Mouse (Mus musculus) hematopoietic multipotent progenitor cell, adult 10-12 weeks (in vitro differentiated cells): Measurements from ENCODE around the gene Krtap9-3. TPM values are rescaled to one million over a fixed set of nuclear protein-coding genes. Genes with fewer than 3 reads are reported as not detected.

ENCODE experiments used
- polyA plus RNA-seq: library from polyadenylated mRNA; stranded (reverse); fragments of >175 nt; gene quantifications from 2 replicates; pipeline ENCODE4 v1.2.3, GENCODE M21; 2012; ENCODE audit warnings: low replicate concordance

Gene Krtap9-3
- not detected in 2 replicates for polyA plus RNA-seq

GRCm38 (mm10) chr11:99597742-99598141 is at the start of gene Krtap9-3:
TSS of gene Krtap9-3 (minus strand) at chr11:99598105.

GRCm38 (mm10) chr11:99643635-99644139 is 45.8 kb upstream of the Krtap9-3 start, which contains the start of gene Krtap4-7:
TSS of gene Krtap4-7 (minus strand) at chr11:99644089.

DNA sequence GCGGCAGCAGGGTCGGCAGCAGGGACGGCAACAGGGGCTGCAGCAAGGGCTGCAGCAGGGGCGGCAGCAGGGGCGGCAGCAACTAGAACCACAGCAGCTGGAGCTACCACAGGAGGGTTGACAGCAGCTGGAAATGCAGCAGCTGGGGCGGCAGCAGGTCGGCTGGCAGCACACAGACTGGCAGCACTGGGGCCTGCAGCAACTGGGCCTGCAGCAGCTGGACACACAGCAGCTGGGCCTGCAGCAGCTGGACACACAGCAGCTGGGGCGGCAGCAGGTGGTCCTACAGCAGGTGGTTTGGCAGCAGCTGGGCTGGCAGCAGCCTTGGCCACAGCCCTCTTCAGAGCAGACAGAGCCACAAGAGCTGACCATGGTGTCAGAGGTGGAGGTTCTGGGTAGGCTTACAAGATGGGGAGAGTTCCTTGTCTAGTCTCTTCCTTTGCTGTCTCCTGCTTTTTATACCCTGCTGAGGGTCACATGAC is 36.8 kb upstream of the Krtap9-3 start, which contains the start of gene Krtap4-2:
TSS of gene Krtap4-2 (minus strand) at position 432 of the 482 bp plus-strand sequence.

DNA sequence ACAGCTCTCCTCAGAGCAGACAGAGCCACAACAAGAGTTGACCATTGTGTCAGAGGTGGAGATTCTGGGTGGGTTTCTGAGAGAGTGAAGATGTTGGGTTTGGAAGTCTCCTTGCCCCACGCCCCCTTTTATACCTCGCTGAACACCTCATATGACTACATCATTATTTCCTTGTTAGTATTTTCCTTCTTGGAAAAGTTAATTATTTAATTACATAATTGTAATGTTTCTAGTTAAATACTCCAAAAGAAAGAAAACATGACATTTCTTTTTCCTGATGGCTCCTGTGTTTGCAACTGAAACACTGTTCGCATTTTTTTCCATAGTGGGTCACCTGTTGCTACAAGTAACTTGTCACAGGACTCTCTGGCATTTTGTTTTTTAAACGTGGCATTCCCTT is 30.2 kb upstream of the Krtap9-3 start, which contains the start of gene Krtap4-1:
TSS of gene Krtap4-1 (minus strand) at position 101 of the 400 bp plus-strand sequence.

DNA sequence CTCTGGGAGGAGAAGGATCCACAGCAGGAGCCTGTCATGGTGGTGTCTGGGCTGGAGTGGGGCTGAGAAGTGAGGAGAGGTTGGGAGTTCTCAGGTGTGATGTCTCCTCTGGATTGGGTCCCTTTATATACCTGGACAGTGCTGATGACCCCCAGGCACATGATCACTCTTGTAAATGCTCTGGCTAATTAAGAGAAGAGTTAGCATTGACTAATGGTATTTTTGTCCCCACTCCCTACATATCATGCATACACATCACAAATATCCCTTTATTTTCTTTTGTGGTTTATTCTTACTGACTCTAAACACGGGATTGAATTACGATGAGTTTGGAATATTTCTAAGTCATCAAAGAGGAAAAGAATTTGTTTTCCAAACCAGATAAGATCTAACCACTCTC is 22.4 kb upstream of the Krtap9-3 start, which contains the start of gene Gm11562:
TSS of gene Gm11562 (minus strand) at position 101 of the 400 bp plus-strand sequence.

GRCm38 (mm10) chr11:99614796-99615363 is 17.0 kb upstream of the Krtap9-3 start, which contains the start of gene Krtap2-4:
TSS of gene Krtap2-4 (minus strand) at chr11:99614846.

DNA sequence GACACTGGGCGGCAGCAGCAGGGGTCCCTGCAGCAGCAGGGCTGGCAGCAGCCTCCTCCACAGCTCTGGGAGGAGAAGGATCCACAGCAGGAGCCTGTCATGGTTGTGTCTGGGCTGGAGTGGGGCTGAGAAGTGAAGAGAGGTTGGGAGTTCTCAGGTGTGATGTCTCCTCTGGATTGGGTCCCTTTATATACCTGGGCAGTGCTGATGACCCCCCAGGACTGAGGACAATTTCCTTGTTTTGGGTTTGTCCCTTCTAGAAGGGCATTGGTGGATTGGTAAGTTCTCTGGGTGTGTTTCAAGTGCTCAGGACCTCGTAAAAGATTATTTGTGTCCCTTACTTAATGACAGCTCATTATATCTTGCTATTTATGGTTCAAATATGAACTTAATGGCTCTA is 12.2 kb upstream of the Krtap9-3 start, which contains the start of gene Gm11937:
TSS of gene Gm11937 (minus strand) at position 101 of the 400 bp plus-strand sequence.

DNA sequence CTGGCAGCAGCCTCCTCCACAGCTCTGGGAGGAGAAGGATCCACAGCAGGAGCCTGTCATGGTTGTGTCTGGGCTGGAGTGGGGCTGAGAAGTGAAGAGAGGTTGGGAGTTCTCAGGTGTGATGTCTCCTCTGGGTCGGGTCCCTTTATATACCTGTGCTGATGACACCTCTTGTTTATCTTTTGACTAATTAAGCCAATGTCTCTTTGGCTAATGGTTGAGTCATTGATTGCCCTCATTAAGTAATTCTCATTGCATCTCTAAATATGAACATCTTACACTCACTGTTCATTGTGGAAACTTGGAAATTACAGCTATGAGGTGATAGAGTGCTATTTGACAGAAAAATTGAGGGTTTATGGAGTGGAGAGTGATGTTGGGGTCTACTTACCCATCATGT is 5.3 kb upstream of the Krtap9-3 start, which contains the start of gene Gm11938:
TSS of gene Gm11938 (minus strand) at position 101 of the 400 bp plus-strand sequence.

DNA sequence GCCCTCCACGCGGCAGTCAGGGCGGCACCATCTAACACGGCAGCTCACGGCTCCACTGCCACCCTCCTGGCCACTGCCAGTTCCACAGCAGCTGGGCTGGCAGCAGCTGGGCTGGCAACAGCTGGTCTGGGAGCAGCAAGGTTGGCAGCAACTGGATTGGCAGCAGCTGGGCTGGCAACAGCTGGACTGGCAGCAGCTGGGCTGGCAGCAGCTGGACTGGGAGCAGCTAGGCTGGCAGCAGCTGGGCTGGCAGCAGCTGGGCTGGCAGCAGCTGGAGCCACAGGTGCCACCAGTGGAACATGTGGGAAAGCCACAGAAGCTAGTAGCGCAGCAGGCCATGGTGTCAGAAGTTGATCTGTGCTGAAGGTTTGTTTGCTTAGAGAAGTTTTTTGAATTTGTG is 6.9 kb downstream of the Krtap9-3 start, which contains the start of gene Krtap1-3:
TSS of gene Krtap1-3 (minus strand) at position 359 of the 400 bp plus-strand sequence.

GRCm38 (mm10) chr11:99583245-99583704 is 14.6 kb downstream of the Krtap9-3 start, which contains the start of gene Krtap1-4:
TSS of gene Krtap1-4 (minus strand) at chr11:99583654.

GRCm38 (mm10) chr11:99580636-99581035 is 17.3 kb downstream of the Krtap9-3 start, which contains the start of gene Krtap1-5:
TSS of gene Krtap1-5 (minus strand) at chr11:99581016.

DNA sequence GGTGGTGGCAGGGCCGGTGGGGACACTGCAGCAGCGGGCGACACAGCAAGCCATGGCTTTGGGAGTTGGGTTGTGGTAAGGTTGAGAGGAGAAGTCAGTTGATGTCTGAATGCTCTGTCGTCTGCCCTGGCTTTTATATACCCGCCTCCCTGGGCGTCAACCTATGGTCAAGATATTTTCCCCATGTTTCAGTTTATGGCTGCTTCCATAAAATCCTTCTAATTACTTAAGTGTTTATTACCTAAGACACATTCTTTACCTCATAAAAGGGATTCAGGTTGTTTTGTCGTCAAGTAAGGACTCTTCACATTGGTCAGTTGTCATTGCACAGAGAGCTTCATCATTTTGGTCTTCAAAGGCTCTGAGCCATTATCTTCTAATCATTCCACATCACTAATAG is 31.4 kb downstream of the Krtap9-3 start, which contains the start of gene Krtap3-1:
TSS of gene Krtap3-1 (minus strand) at position 101 of the 400 bp plus-strand sequence.

GRCm38 (mm10) chr11:99559366-99559765 is 38.5 kb downstream of the Krtap9-3 start, which contains the start of gene Gm11939:
TSS of gene Gm11939 (minus strand) at chr11:99559466.

DNA sequence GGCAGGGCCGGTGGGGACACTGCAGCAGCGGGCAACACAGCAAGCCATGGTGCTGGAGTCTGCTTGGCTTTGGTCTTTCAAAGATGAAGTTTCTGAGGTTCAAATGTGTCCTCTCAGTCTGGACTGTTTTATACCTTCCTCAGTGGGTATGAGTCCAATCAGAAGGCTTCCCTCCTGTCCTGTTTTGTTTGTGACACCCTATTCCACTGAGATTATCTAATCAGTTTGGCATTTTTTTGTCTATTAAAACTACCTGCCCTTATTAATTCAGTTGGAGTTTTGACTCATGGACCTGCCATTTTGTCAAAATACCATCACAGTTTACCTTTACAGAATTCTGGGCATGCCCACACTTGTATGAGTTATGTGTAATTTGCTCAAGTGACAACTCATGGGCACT is 41.2 kb downstream of the Krtap9-3 start, which contains the start of gene Krtap3-2:
TSS of gene Krtap3-2 (minus strand) at position 101 of the 400 bp plus-strand sequence.

DNA sequence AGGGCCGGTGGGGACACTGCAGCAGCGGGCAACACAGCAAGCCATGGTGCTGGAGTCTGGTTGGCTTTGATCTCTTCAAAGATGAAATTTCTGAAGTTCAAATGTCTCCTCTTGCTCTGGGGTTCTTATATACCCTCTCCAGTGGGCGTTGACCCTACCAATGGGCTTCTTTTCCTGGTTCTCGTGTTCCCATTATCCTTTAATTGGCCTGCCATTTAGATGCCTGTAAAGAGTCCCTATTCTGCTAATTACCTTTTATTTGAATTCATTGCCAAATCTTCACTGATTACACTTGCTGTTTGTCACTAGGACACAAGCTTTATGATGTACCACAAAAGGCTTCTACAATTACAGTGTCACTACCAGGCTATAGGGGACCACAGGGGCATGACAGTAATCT is 47.1 kb downstream of the Krtap9-3 start, which contains the start of gene Krtap3-3:
TSS of gene Krtap3-3 (minus strand) at position 101 of the 400 bp plus-strand sequence.

Other genes starting within 250 kb of the Krtap9-3 start
- gene Krt27, start 247.0 kb downstream of the Krtap9-3 start, polyA plus RNA-seq: not detected in 2 replicates
- not detected in 2 replicates for gene Krt28, start 223.2 kb downstream of the Krtap9-3 start, polyA plus RNA-seq
- 4.0 and 10.0 TPM in 2 replicates for gene Krt10, start 208.7 kb downstream of the Krtap9-3 start, polyA plus RNA-seq
- gene Krt12, start 175.8 kb downstream of the Krtap9-3 start, polyA plus RNA-seq: not detected in 2 replicates
- not detected in 2 replicates for gene Krt20, start 160.0 kb downstream of the Krtap9-3 start, polyA plus RNA-seq
- not detected in 2 replicates for gene Krt23, start 105.0 kb downstream of the Krtap9-3 start, polyA plus RNA-seq
- not detected in 2 replicates for gene Krt39, start 76.8 kb downstream of the Krtap9-3 start, polyA plus RNA-seq
- not detected in 2 replicates for gene Krt40, start 54.9 kb downstream of the Krtap9-3 start, polyA plus RNA-seq
- gene Krtap3-3, start 47.2 kb downstream of the Krtap9-3 start, polyA plus RNA-seq: not detected in 2 replicates
- gene Krtap3-2, start 41.3 kb downstream of the Krtap9-3 start, polyA plus RNA-seq: not detected in 2 replicates
- not detected in 2 replicates for gene Gm11939, start 38.6 kb downstream of the Krtap9-3 start, polyA plus RNA-seq
- gene Krtap3-1, start 31.5 kb downstream of the Krtap9-3 start, polyA plus RNA-seq: not detected in 2 replicates
- not detected in 2 replicates for gene Krtap1-5, start 17.1 kb downstream of the Krtap9-3 start, polyA plus RNA-seq
- not detected in 2 replicates for gene Krtap1-4, start 14.5 kb downstream of the Krtap9-3 start, polyA plus RNA-seq
- gene Krtap1-3, start 6.8 kb downstream of the Krtap9-3 start, polyA plus RNA-seq: not detected in 2 replicates
- not detected in 2 replicates for gene Gm11938, start 5.2 kb upstream of the Krtap9-3 start, polyA plus RNA-seq
- gene Gm11937, start 12.1 kb upstream of the Krtap9-3 start, polyA plus RNA-seq: not detected in 2 replicates
- gene Krtap2-4, start 16.7 kb upstream of the Krtap9-3 start, polyA plus RNA-seq: not detected in 2 replicates
- gene Gm11562, start 22.3 kb upstream of the Krtap9-3 start, polyA plus RNA-seq: not detected in 2 replicates
- gene Krtap4-1, start 30.1 kb upstream of the Krtap9-3 start, polyA plus RNA-seq: not detected in 2 replicates
- gene Krtap4-2, start 37.0 kb upstream of the Krtap9-3 start, polyA plus RNA-seq: not detected in 2 replicates
- not detected in 2 replicates for gene Krtap4-7, start 46.0 kb upstream of the Krtap9-3 start, polyA plus RNA-seq
- gene Gm11555, start 52.1 kb upstream of the Krtap9-3 start, polyA plus RNA-seq: not detected in 2 replicates
- not detected in 2 replicates for gene Gm11563, start 60.9 kb upstream of the Krtap9-3 start, polyA plus RNA-seq
- gene Krtap4-6, start 67.9 kb upstream of the Krtap9-3 start, polyA plus RNA-seq: not detected in 2 replicates
- gene Gm14190, start 92.6 kb upstream of the Krtap9-3 start, polyA plus RNA-seq: not detected in 2 replicates
- not detected in 2 replicates for gene Gm14180, start 136.2 kb upstream of the Krtap9-3 start, polyA plus RNA-seq
- not detected in 2 replicates for gene Gm11595, start 174.8 kb upstream of the Krtap9-3 start, polyA plus RNA-seq
- not detected in 2 replicates for gene Krtap4-8, start 182.6 kb upstream of the Krtap9-3 start, polyA plus RNA-seq
- gene Krtap4-9, start 187.1 kb upstream of the Krtap9-3 start, polyA plus RNA-seq: not detected in 2 replicates
- not detected in 2 replicates for gene Gm11596, start 195.4 kb upstream of the Krtap9-3 start, polyA plus RNA-seq
- not detected in 2 replicates for gene Gm11569, start 200.8 kb upstream of the Krtap9-3 start, polyA plus RNA-seq
- gene Gm11554, start 206.3 kb upstream of the Krtap9-3 start, polyA plus RNA-seq: not detected in 2 replicates
- not detected in 2 replicates for gene Krtap4-13, start 211.8 kb upstream of the Krtap9-3 start, polyA plus RNA-seq
- gene Gm11564, start 217.6 kb upstream of the Krtap9-3 start, polyA plus RNA-seq: not detected in 2 replicates
- gene 2300003K06Rik, start 240.0 kb upstream of the Krtap9-3 start, polyA plus RNA-seq: not detected in 2 replicates